Mouse (Mus musculus): ENCODE measurements at regions not wholly inside any gene's neighbourhood (a gene's known extent, or its start where the extent isn't known, plus 50 kb on each side); places are given as distances from the start of the nearest gene placed in this dataset.
A peak's percentile ranks its signal among the peaks of the same experiment; 100 is the strongest.

DNA sequence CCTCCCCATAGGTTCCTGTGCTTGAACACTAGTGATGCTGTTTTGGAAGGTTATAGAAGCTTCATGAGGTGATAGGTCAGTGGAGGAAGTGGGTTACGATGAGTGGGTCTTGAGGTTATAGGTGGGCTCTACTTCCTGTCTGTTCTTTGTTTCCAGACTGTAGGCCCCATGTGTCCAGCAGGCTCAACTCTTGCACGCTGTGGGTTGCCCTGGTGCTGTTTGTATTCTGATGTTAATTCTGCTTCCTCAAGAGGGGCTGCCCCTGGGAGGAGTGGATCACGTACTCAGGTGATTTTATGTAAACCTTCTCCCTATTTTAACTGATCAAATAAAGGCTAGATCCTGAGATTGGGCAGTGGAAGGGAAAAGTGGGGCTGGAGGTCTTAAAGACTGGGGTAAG, 60.4 kb upstream of the Rap1gds1 start:
- no peak for ATAC-seq (replicated peaks; ENCODE audit: low read depth, poor library complexity, severe bottlenecking)

DNA sequence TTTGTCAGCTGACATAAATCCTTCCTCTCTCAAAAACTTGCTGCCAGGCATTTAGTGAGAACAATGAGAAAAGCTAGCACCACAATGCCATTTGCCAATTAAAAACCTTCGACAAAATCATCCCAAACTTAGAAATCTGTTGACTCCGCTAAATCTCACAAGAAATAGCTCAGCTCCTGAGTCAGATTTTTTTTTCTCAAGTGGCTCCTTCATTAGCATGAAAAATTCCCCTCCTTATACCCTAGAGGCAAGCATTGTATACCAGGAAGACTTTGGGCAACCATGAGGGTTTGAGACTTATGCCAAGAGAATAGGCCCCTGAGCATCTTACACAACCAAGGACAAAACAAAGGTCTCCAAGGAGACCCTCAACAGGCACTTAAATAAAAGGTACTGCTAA, 61.0 kb upstream of the Rap1gds1 start:
- ATAC-seq (replicated peaks; ENCODE audit: low read depth, poor library complexity, severe bottlenecking) = no peak

DNA sequence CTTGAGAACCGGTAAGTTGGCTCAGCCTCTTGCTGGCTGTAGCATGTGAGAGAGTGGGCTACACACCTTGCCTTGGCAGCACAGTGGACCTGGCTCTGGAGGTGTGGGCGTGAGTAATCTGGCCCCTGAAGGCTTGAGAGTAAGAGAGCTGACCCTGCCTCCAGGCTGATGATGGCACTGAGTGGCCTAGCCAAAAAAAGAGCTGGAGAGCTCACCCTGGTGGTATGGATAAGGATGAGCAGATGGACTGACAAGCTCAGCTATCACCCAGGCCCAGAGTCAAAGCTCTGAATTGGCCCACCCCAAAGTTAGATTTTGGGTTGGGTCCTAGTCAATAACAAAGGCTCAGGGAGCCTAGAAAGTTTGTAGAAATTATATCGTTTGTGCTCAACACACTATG, 52.8 kb upstream of the Stpg2 start:
- peak; percentile 81 for ATAC-seq (replicated peaks; ENCODE audit: low read depth, poor library complexity, severe bottlenecking)

DNA sequence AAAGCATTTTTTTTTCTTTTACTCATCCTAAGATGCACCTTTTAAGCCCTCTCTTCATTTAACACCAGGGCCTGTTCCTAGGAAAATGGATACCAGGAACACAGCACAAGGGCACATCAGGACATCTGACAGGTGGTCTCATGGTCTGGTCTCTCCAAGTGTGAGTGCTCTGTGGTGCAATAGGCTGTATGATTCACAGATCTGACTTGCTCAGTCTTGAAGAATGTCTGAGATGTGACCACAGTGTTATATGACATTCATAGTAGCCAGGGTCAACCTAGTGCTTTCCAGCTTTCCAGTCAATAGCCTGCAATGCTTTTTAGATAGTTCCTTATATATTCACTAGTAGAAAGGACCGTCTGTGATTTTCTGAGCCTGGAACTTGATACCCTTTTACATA, 51.2 kb upstream of the Stpg2 start:
- no peak for ATAC-seq (replicated peaks; ENCODE audit: low read depth, poor library complexity, severe bottlenecking)

Data from common myeloid progenitor, adult 5-6 weeks (primary cell).